Mouse (Mus musculus) forebrain, embryonic 16.5 days (tissue): ENCODE data around the gene Raver2. TPM values are rescaled to one million over a fixed set of nuclear protein-coding genes. Genes with fewer than 3 reads are reported as not detected.

Experiments used
- ATAC-seq: fragments of 200-750 bp; cut with Nextera tagmentation; 2 replicates; pipeline ENCODE4 v1.8.0; 2017; ENCODE audit warnings: mild to moderate bottlenecking, moderate library complexity
- H3K27ac ChIP-seq: fragments of 300-500 bp; sonication (generic); 2 replicates; pipeline ENCODE4 v1.5.1; 2014; ENCODE audit warnings: low read length, control low read depth
- H3K27me3 ChIP-seq: fragments of 300-500 bp; sonication (generic); replicated peaks from 2 replicates; pipeline ENCODE4 v1.6.1; 2014; ENCODE audit warnings: low read length; ENCODE audit not compliant: control insufficient read depth, insufficient read depth
- H3K36me3 ChIP-seq: fragments of 300-500 bp; sonication (generic); 2 replicates; pipeline ENCODE4 v1.6.1; 2014; ENCODE audit not compliant: control insufficient read depth, insufficient read depth
- H3K4me1 ChIP-seq: fragments of 300-500 bp; sonication (generic); replicated peaks from 2 replicates; pipeline ENCODE4 v1.6.1; 2014; ENCODE audit warnings: low read length; ENCODE audit not compliant: control insufficient read depth, insufficient read depth
- H3K4me2 ChIP-seq: fragments of 300-500 bp; sonication (generic); 2 replicates; pipeline ENCODE4 v1.6.1; 2014; ENCODE audit warnings: mild to moderate bottlenecking, low read length, control low read depth
- H3K4me3 ChIP-seq: fragments of 300-500 bp; sonication (generic); replicated peaks from 2 replicates; pipeline ENCODE4 v1.5.1; 2014; ENCODE audit warnings: mild to moderate bottlenecking, low read length, control low read depth
- H3K9ac ChIP-seq: fragments of 300-500 bp; sonication (generic); replicated peaks from 2 replicates; pipeline ENCODE4 v1.6.1; 2014; ENCODE audit warnings: low read depth, low read length, control low read depth
- H3K9me3 ChIP-seq: fragments of 300-500 bp; sonication (generic); 2 replicates; pipeline ENCODE4 v1.6.1; 2016; ENCODE audit warnings: low read length; ENCODE audit not compliant: control insufficient read depth
- WGBS: fragments of 180-500 bp; shearing (Covaris S2); extraction: QIAGEN DNeasy Blood & Tissue Kit; methylation state at CpG from one replicate; pipeline ENCODE4 v1.1.7; 2014; 5-methylcytosine and 5-hydroxymethylcytosine counted together
- polyA plus RNA-seq: library from polyadenylated mRNA; unstranded; fragments of >200 nt; fragmentation: Nextera tagmentation; extraction: Ambion mirVana; gene quantifications from 2 replicates; pipeline ENCODE4 v1.2.1, GENCODE M21; 2015

Raver2 gene
- polyA plus RNA-seq, 1 experiment from 2014 or later = 4.2 TPM

- no peak overlapping the region for H3K4me2 ChIP-seq
- H3K9me3 ChIP-seq = no peaks in the 10 kb centered on the region
- no peak for ATAC-seq
- H3K27ac ChIP-seq = no peak overlapping the region
- H3K4me1 ChIP-seq = peaks cover 16% of the 10 kb centered on the region
- WGBS = 79% methylated on average over 1 of the region's 1 CpGs
- H3K9ac ChIP-seq = no peak overlapping the region
- H3K4me3 ChIP-seq = no peak overlapping the region
- H3K36me3 ChIP-seq = no peaks in the 10 kb centered on the region
- H3K27me3 ChIP-seq = no peaks in the 10 kb centered on the region
Measured at GRCm38 (mm10) chr4:101194170-101194569, 125.4 kb downstream of the Raver2 start.

GRCm38 (mm10) chr4:101196407-101196806, 127.6 kb downstream of the Raver2 start:
- no peak overlapping the region for H3K27ac ChIP-seq
- no peaks in the 10 kb centered on the region for H3K36me3 ChIP-seq
- 90% methylated on average over 2 of the region's 2 CpGs for WGBS
- no peak overlapping the region for H3K9ac ChIP-seq
- ATAC-seq = no peak
- no peaks in the 10 kb centered on the region for H3K9me3 ChIP-seq
- no peak overlapping the region for H3K4me3 ChIP-seq
- H3K4me1 ChIP-seq = peaks cover 16% of the 10 kb centered on the region
- no peaks in the 10 kb centered on the region for H3K27me3 ChIP-seq
- no peak overlapping the region for H3K4me2 ChIP-seq

- Histone ChIP-seq H3K4me3 (no peak overlapping the region), H3K9ac (no peak overlapping the region), H3K4me1 (peaks cover 16% of the 10 kb centered on the region), H3K4me2 (no peak overlapping the region), H3K27me3 (no peaks in the 10 kb centered on the region), H3K27ac (no peak overlapping the region; the same call in 1 of the 2 replicates), H3K9me3 (no peaks in the 10 kb centered on the region), H3K36me3 (no peaks in the 10 kb centered on the region)
- WGBS = 53% methylated on average over 9 of the region's 9 CpGs
- peak; percentile 64 for ATAC-seq
Measured at GRCm38 (mm10) chr4:101197421-101198170, 128.8 kb downstream of the Raver2 start.

- H3K4me2 ChIP-seq = no peak overlapping the region
- peak; percentile 52; the same call in 1 of the 2 replicates for ATAC-seq
- no peaks in the 10 kb centered on the region for H3K36me3 ChIP-seq
- no peak overlapping the region for H3K4me3 ChIP-seq
- H3K4me1 ChIP-seq = peaks cover 16% of the 10 kb centered on the region
- no peaks in the 10 kb centered on the region for H3K27me3 ChIP-seq
- 65% methylated on average over 2 of the region's 2 CpGs for WGBS
- H3K9ac ChIP-seq = no peak overlapping the region
- no peaks in the 10 kb centered on the region for H3K9me3 ChIP-seq
- H3K27ac ChIP-seq = no peak overlapping the region
Measured at GRCm38 (mm10) chr4:101198333-101198732, 129.6 kb downstream of the Raver2 start.

- H3K4me2 ChIP-seq = no peak overlapping the region
- H3K27me3 ChIP-seq = no peaks in the 10 kb centered on the region
- no peak overlapping the region for H3K27ac ChIP-seq
- H3K9me3 ChIP-seq = no peaks in the 10 kb centered on the region
- no peak for ATAC-seq
- 92% methylated on average over 8 of the region's 8 CpGs for WGBS
- no peaks in the 10 kb centered on the region for H3K36me3 ChIP-seq
- no peak overlapping the region for H3K4me3 ChIP-seq
- no peak overlapping the region for H3K9ac ChIP-seq
- peaks cover 16% of the 10 kb centered on the region for H3K4me1 ChIP-seq
Measured at GRCm38 (mm10) chr4:101199433-101200081, 130.8 kb downstream of the Raver2 start.

Other genes starting within 250 kb of the Raver2 start
- not detected in 2 replicates for gene Gm10577, start 48.3 kb upstream of the Raver2 start, polyA plus RNA-seq
- gene Jak1, start 196.3 kb downstream of the Raver2 start, polyA plus RNA-seq = 61.5 and 61.6 TPM in 2 replicates